Mouse (Mus musculus): ENCODE data around the gene Pate1. TPM values are rescaled to one million over a fixed set of nuclear protein-coding genes. Genes with fewer than 3 reads are reported as not detected.

The Pate1 gene
- polyA plus RNA-seq (2017; shearing (Covaris generic)): 1 to 10 TPM in 1 of 2 experiments, under 1 TPM in 1; 0.10 to 2.0 TPM

DNA sequence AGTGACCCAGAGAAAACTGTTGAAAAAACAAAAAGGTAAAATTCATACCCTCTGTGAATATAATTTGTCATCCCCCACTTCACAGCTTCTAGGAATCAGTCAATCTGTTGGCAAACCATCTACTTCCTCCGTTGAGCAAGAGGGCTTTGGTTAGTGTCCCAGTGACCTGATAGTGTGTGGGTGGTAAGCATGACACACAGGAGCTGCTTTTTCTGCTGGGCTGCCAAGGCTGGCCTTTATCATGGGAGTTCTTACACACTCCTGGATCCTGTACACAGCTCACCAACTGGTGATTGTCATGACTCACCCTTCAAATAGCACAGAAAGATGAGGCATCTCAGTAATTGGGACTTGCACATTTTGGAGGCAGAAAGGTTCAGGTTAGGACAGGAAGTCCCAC, at the start of gene Pate1:
Pate1 (minus strand) TSS at position 378 of the 400 bp plus-strand sequence.

DNA sequence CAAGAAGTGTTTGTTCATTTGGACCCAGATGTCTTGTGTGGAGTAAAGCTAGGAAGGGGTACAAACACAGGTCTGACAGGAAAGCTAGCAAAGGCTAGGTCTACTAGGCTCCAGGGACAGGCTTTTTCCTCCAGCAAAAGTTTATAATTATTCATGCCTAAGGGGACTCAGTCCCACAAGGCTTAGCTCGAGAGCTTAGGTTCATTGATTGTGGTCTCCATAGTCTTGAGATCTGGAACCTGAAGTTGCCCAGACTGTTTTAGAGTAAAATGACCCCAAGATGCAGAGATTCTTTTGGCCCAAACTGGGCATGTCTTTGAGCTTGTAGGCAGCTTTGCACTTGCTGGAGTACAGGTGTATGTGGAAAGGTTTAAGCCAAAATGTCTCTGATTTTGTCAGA, 39.1 kb downstream of the Pate1 start, which contains the start of gene Pate3:
Pate3 (minus strand) TSS at position 101 of the 400 bp plus-strand sequence.

Other genes with a start within 250 kb of the Pate1 start
- gene Gm1113, start 169.1 kb downstream of the Pate1 start, polyA plus RNA-seq (2017; shearing (Covaris generic)): not detected
- under 1 TPM; 0.05 to 0.12 TPM for gene Ddx25, start 128.9 kb downstream of the Pate1 start, polyA plus RNA-seq (2017; shearing (Covaris generic))
- gene Pus3, start 128.8 kb downstream of the Pate1 start, polyA plus RNA-seq (2017; shearing (Covaris generic)): 10 to 100 TPM; 30.7 to 48.0 TPM
- under 1 TPM in 1 of 2 experiments, not detected in 1; 0.84 TPM for gene Pate2, start 117.1 kb downstream of the Pate1 start, polyA plus RNA-seq (2017; shearing (Covaris generic))
- 1 to 10 TPM; 6.0 to 7.5 TPM for gene Hyls1, start 117.0 kb downstream of the Pate1 start, polyA plus RNA-seq (2017; shearing (Covaris generic))
- under 1 TPM in 1 of 2 experiments, not detected in 1; 0.14 TPM for gene Pate4, start 75.4 kb downstream of the Pate1 start, polyA plus RNA-seq (2017; shearing (Covaris generic))
- gene Pate3, start 39.2 kb downstream of the Pate1 start, polyA plus RNA-seq (2017; shearing (Covaris generic)): under 1 TPM in 1 of 2 experiments, not detected in 1; 0.56 TPM
- not detected for gene Gm17677, start 53.7 kb upstream of the Pate1 start, polyA plus RNA-seq (2017; shearing (Covaris generic))
- not detected for gene Gm17727, start 90.7 kb upstream of the Pate1 start, polyA plus RNA-seq (2017; shearing (Covaris generic))
- not detected for gene Gm27235, start 102.7 kb upstream of the Pate1 start, polyA plus RNA-seq (2017; shearing (Covaris generic))
- gene D730048I06Rik, start 102.7 kb upstream of the Pate1 start, polyA plus RNA-seq (2017; shearing (Covaris generic)): not detected
- gene 9230110F15Rik, start 156.8 kb upstream of the Pate1 start, polyA plus RNA-seq (2017; shearing (Covaris generic)): not detected
- gene 9230113P08Rik, start 221.0 kb upstream of the Pate1 start, polyA plus RNA-seq (2017; shearing (Covaris generic)): not detected